Mouse (Mus musculus): ENCODE data around the gene Asphd1.
"Not testable (repeated sequence)": the region's sequence is repeated elsewhere in the genome, so short reads cannot be mapped to it uniquely, and the experiment has no call there.

DNA sequence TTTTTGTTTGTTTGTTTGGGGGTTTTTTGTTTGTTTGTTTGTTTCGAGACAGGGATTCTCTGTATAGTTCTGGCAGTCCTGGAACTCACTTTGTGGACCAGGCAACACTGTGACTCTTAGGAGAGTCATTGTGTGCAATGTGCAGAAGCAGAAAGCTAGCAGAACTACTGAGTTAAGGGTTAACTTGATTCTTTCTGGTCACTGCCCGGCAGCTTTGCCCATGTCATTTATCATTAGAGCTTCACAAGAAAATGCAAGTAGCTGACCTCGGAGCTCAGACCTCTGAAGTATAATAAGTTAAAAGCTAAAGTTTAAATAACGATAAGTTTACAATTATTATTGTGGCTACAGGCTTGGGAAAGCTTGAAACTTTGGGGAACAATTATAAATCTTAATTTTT is 31.0 kb downstream of the Asphd1 start:
- TF ChIP-seq POLR2A (IDR thresholded peaks at IDR 0.05; ENCODE audit: low read depth, low read length); CTCF (IDR thresholded peaks at IDR 0.05; ENCODE audit: borderline replicate concordance, insufficient read depth, low read length): not testable (repeated sequence)
